Mouse (Mus musculus): ENCODE results near the gene Dennd2c.

The Dennd2c gene

GRCm38 (mm10) chr3:103102454-103103390 is at the start of gene Dennd2c:
Gene Dennd2c, plus strand, starts transcription at chr3:103102604.
- peak; percentile 97 for DNase-seq

- no peak for DNase-seq
These were observed 46.3 kb upstream of the Dennd2c start for GRCm38 (mm10) chr3:103056016-103056595.

- no peak for DNase-seq
These were observed 44.7 kb upstream of the Dennd2c start for GRCm38 (mm10) chr3:103057752-103058151.

GRCm38 (mm10) chr3:103058207-103059157 is 43.9 kb upstream of the Dennd2c start, which contains the start of gene Nras:
Gene Nras, plus strand, starts transcription at chr3:103058285.
- DNase-seq = peak; percentile 96

GRCm38 (mm10) chr3:103066927-103067326 is 35.5 kb upstream of the Dennd2c start:
- DNase-seq = no peak

GRCm38 (mm10) chr3:103068971-103069370 is 33.4 kb upstream of the Dennd2c start:
- DNase-seq = no peak

GRCm38 (mm10) chr3:103073771-103074170 is 28.6 kb upstream of the Dennd2c start, which contains the start of gene Ampd1:
Gene Ampd1, plus strand, starts transcription at chr3:103074014.
- no peak for DNase-seq

GRCm38 (mm10) chr3:103075871-103076270 is 26.5 kb upstream of the Dennd2c start:
- no peak for DNase-seq

- no peak for DNase-seq
These were observed 25.9 kb upstream of the Dennd2c start for GRCm38 (mm10) chr3:103076476-103076875.

GRCm38 (mm10) chr3:103079301-103079700 is 23.1 kb upstream of the Dennd2c start:
- DNase-seq = no peak

- DNase-seq = no peak
These were observed 21.4 kb upstream of the Dennd2c start for GRCm38 (mm10) chr3:103081051-103081450.

GRCm38 (mm10) chr3:103081861-103082453 is 20.4 kb upstream of the Dennd2c start:
- no peak for DNase-seq

- no peak for DNase-seq
These were observed 19.6 kb upstream of the Dennd2c start for GRCm38 (mm10) chr3:103082761-103083160.

GRCm38 (mm10) chr3:103085986-103086385 is 16.4 kb upstream of the Dennd2c start:
- no peak for DNase-seq

GRCm38 (mm10) chr3:103091753-103092152 is 10.7 kb upstream of the Dennd2c start:
- no peak for DNase-seq

GRCm38 (mm10) chr3:103098662-103099061 is 3.7 kb upstream of the Dennd2c start:
- DNase-seq = no peak

GRCm38 (mm10) chr3:103099667-103100066 is 2.7 kb upstream of the Dennd2c start:
- DNase-seq = no peak

- DNase-seq = no peak
These were observed 1.7 kb upstream of the Dennd2c start for GRCm38 (mm10) chr3:103100735-103101134.

- no peak for DNase-seq
These were observed 1.2 kb upstream of the Dennd2c start for GRCm38 (mm10) chr3:103101194-103101593.

- no peak for DNase-seq
These were observed 495 bp upstream of the Dennd2c start for GRCm38 (mm10) chr3:103101909-103102308.

GRCm38 (mm10) chr3:103107565-103108240 is 5.3 kb downstream of the Dennd2c start:
- no peak for DNase-seq

GRCm38 (mm10) chr3:103112216-103112615 is 9.8 kb downstream of the Dennd2c start:
- no peak for DNase-seq

Measured in lung, postnatal 14 days (tissue).